12 mouse cellular contexts compared by ENCODE assay signal in the genomic region with DNA sequence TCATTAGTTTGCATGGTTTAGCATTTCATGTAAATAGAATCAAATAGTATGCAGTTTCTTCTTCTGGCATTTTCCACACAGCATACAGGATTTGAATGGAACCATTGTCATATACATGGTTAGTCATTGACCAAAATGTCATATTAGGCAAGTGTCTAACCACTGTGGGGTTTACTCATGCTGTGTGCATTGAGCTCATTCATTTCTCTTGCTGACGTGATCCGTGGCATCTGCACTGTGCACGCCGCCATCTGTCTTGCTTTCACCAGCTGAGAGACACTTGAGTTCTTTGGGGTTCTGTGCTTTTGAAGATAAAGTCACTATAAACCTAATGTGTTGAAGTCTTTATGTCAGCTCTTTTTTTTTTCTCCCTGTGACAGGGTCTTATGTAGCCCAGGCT. TPM values are rescaled to one million over a fixed set of nuclear protein-coding genes. Genes with fewer than 3 reads are reported as not detected.
A peak's percentile ranks its signal among the peaks of the same experiment; 100 is the strongest.
DNase-seq lines count a peak whose midpoint lies in the region; ATAC-seq lines count a peak whose summit lies in the region.
"Had no signal": no experiment of that assay in that cellular context is flagged by ENCODE, and none has a peak within 500 bp of the region (broad histone marks: within the 10 kb centered on the region; RNA-seq: fewer than 3 reads in every experiment).

No protein-coding gene starts in this region.

- intact Hi-C loops in left cerebral cortex, postnatal 36 days (cut with DNase I) = no loop called here

- no peak for ATAC-seq in erythroblast, adult 5-6 weeks (replicated peaks; ENCODE audit: low FRiP score, poor library complexity, severe bottlenecking)
- ATAC-seq: activated CD4-positive, CD25-positive, alpha-beta regulatory T cell, adult 4 months had no signal

- DNase-seq in 3134 (ENCODE audit: extremely low read depth, insufficient read length, low spot score) = peak; percentile 68
- peak; percentile 90 for DNase-seq in 3T3-L1 (ENCODE audit: low read depth, low spot score)
- peak; percentile 75 to 85 for DNase-seq in layer of hippocampus, adult 18-20 months (ENCODE audit: low spot score in 2 of 2)
- DNase-seq in left cerebral cortex, postnatal 36 days (ENCODE audit: low spot score in 2 of 2) = peak; percentile 50 to 52
- DNase-seq in testis, postnatal 14 days (ENCODE audit: low spot score) = no peak
- no peak for DNase-seq in spleen, adult 18-20 months
- DNase-seq: cerebellum, adult 9-11 months; liver, embryonic 13.5 days; midbrain, embryonic 14.5 days; retina, postnatal 1 day had no signal

RNA-seq across cellular contexts. Expression of a gene that starts 43.6 kb away (rescaled TPM):
- total RNA-seq in layer of hippocampus, adult 18-20 months (2021) = 10 to 100 TPM; 32.6 to 40.6 TPM
- total RNA-seq in left cerebral cortex, postnatal 36 days (2021) = 10 to 100 TPM; 35.0 to 41.3 TPM
- 12.7 and 17.1 TPM in 2 replicates for total RNA-seq in erythroblast, adult 5-6 weeks (2015; ENCODE audit: low replicate concordance)
- total RNA-seq in erythroblast, adult 5-6 weeks (2017; ENCODE audit: low replicate concordance) = 41.5 and 78.4 TPM in 2 replicates

RNA-seq across cellular contexts. Expression of a gene that starts 43.7 kb away (rescaled TPM):
- 10 to 100 TPM; 11.8 to 14.6 TPM for total RNA-seq in layer of hippocampus, adult 18-20 months (2021)
- 10 to 100 TPM; 13.2 to 14.9 TPM for total RNA-seq in left cerebral cortex, postnatal 36 days (2021)
- total RNA-seq in erythroblast, adult 5-6 weeks (2015; ENCODE audit: low replicate concordance) = 5.2 and 6.7 TPM in 2 replicates
- 9.1 and 14.7 TPM in 2 replicates for total RNA-seq in erythroblast, adult 5-6 weeks (2017; ENCODE audit: low replicate concordance)

Comparison
In these comparisons a context has a peak if more than half of its experiments do, and no peak if none do; other contexts are left out.
1. DNase-seq: peak in 3134 (single experiment), 3T3-L1 (single experiment), layer of hippocampus, adult 18-20 months (2 of 2) and left cerebral cortex, postnatal 36 days (2 of 2); none in testis, postnatal 14 days (single experiment) and spleen, adult 18-20 months (0 of 2).